Mouse (Mus musculus): ENCODE data around the gene Gm5796.
"Not testable (repeated sequence)": the region's sequence is repeated elsewhere in the genome, so short reads cannot be mapped to it uniquely, and the experiment has no call there.

Gm5796 gene

GRCm38 (mm10) chr14:4023641-4024040 is at the start of gene Gm5796:
TSS of gene Gm5796 (plus strand) at chr14:4023941.
- DNase-seq = not testable (repeated sequence)

- DNase-seq = not testable (repeated sequence)
Observed at GRCm38 (mm10) chr14:3998094-3998493, 25.6 kb upstream of the Gm5796 start, which contains the start of gene Gm3099. TSS of gene Gm3099 (plus strand) at chr14:3998394.

GRCm38 (mm10) chr14:4083820-4084219 is 60.1 kb downstream of the Gm5796 start, which contains the start of gene Gm3115:
TSS of gene Gm3115 (plus strand) at chr14:4084120.
- DNase-seq = not testable (repeated sequence)

Measured in layer of hippocampus, adult 9-11 months (tissue).